Mouse (Mus musculus): ENCODE results near the gene Eif6.

GRCm38 (mm10) chr2:155784534-155784933 is 42.2 kb downstream of the Eif6 start:
- no peak for TF ChIP-seq ZNF384 (IDR thresholded peaks at IDR 0.05; ENCODE audit: low read depth, low read length)
- TF ChIP-seq CHD2 (IDR thresholded peaks at IDR 0.05; ENCODE audit: low read depth, low read length), result no peak
- TF ChIP-seq HCFC1 (IDR thresholded peaks at IDR 0.05; ENCODE audit: borderline replicate concordance, insufficient read depth, low read length), result no peak
- TF ChIP-seq ZC3H11A (IDR thresholded peaks at IDR 0.05; ENCODE audit: borderline replicate concordance, low read depth, low read length), result no peak
- TF ChIP-seq MAFK (IDR thresholded peaks at IDR 0.05; ENCODE audit: insufficient read depth, low read depth, low read length), result no peak

All from ES-E14 (cell line).